In the genomic region with DNA sequence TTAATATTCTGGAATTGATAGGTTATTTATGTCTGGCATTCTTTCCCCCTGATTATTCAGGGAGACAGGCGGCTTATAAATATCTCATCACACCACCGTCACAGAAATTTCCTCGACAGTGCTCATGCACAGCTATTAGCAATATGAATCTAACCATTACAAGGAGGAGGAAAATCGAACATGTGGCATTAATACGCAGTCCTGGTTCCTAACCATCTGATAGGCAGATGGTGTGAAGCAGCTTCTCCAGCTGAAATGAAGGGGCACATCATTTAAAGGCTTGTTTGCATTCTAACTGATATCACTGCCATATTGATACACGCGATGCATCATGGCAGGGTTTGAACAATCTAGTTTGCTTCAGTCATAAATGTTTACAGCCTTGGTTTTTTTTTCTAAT, we compare ENCODE assay signal across 18 mouse cellular contexts.
DNase-seq lines count a peak whose midpoint lies in the region; ATAC-seq and TF ChIP-seq lines count a peak whose summit lies in the region.
"Had no signal": no experiment of that assay in that cellular context is flagged by ENCODE, and none has a peak within 500 bp of the region (broad histone marks: within the 10 kb centered on the region; RNA-seq: fewer than 3 reads in every experiment).

No protein-coding gene starts in this region.

- no peaks in the 10 kb centered on the region for H3K27me3 ChIP-seq in hindbrain, embryonic 11.5 days (ENCODE audit: control insufficient read depth, insufficient read depth, low read length)
- no peaks in the 10 kb centered on the region for H3K27me3 ChIP-seq in hindbrain, embryonic 10.5 days (ENCODE audit: insufficient read depth, poor library complexity, severe bottlenecking)
- no peaks in the 10 kb centered on the region for H3K27me3 ChIP-seq in hindbrain, postnatal 0 days (ENCODE audit: insufficient read depth, low read length)
- no peaks in the 10 kb centered on the region for H3K27me3 ChIP-seq in thymus, adult 2 months (ENCODE audit: control insufficient read depth, insufficient read depth, low read length)
- H3K27me3 ChIP-seq: forebrain, embryonic 15.5 days; heart, embryonic 15.5 days; limb, embryonic 13.5 days; liver, embryonic 15.5 days had no signal

- peaks cover 3% of the 10 kb centered on the region; the same call in 1 of the 2 replicates for H3K4me1 ChIP-seq in hindbrain, embryonic 11.5 days (replicated peaks; ENCODE audit: control insufficient read depth, insufficient read depth, low read length)
- peaks cover 27% of the 10 kb centered on the region for H3K4me1 ChIP-seq in hindbrain, embryonic 10.5 days (replicated peaks)
- H3K4me1 ChIP-seq in hindbrain, postnatal 0 days (ENCODE audit: insufficient read depth, low read length): no peaks in the 10 kb centered on the region
- H3K4me1 ChIP-seq in thymus, adult 2 months (replicated peaks; ENCODE audit: control insufficient read depth, insufficient read depth, low read length): no peaks in the 10 kb centered on the region
- H3K4me1 ChIP-seq: heart, embryonic 15.5 days; liver, embryonic 15.5 days had no signal

- WGBS in hindbrain, embryonic 11.5 days: 57% methylated on average over 7 of the region's 7 CpGs
- WGBS in hindbrain, embryonic 10.5 days: 82% methylated on average over 7 of the region's 7 CpGs
- 47% methylated on average over 7 of the region's 7 CpGs for WGBS in hindbrain, postnatal 0 days
- WGBS in thymus, adult 2 months: 95% methylated on average over 7 of the region's 7 CpGs

- TF ChIP-seq CTCF in hindbrain, postnatal 0 days (IDR thresholded peaks at IDR 0.05; ENCODE audit: low read depth): no peak
- no peak for TF ChIP-seq CTCF in thymus, adult 2 months (IDR thresholded peaks at IDR 0.05; ENCODE audit: borderline replicate concordance, control insufficient read depth, extremely low read depth, insufficient read depth, low read length, poor library complexity)

- no peaks in the 10 kb centered on the region for H3K9me3 ChIP-seq in hindbrain, embryonic 11.5 days (ENCODE audit: control insufficient read depth, low read length)
- H3K9me3 ChIP-seq in hindbrain, embryonic 10.5 days: no peaks in the 10 kb centered on the region
- no peaks in the 10 kb centered on the region for H3K9me3 ChIP-seq in hindbrain, postnatal 0 days (ENCODE audit: low read length)
- H3K9me3 ChIP-seq: forebrain, embryonic 15.5 days; heart, embryonic 15.5 days; limb, embryonic 13.5 days; liver, embryonic 15.5 days had no signal

- 0 out of 2 replicates have a peak overlapping the region, but pooled peaks have one; percentile 30 for H3K27ac ChIP-seq in hindbrain, embryonic 11.5 days (ENCODE audit: low read depth, low read length)
- no peak overlapping the region for H3K27ac ChIP-seq in hindbrain, embryonic 10.5 days
- no peak overlapping the region for H3K27ac ChIP-seq in hindbrain, postnatal 0 days
- H3K27ac ChIP-seq in thymus, adult 2 months (ENCODE audit: control insufficient read depth, insufficient read depth, low read length): no peak overlapping the region
- H3K27ac ChIP-seq: forebrain, embryonic 15.5 days; heart, embryonic 15.5 days; limb, embryonic 13.5 days; liver, embryonic 15.5 days had no signal

- no peak overlapping the region for H3K9ac ChIP-seq in hindbrain, embryonic 11.5 days (ENCODE audit: low read depth, low read length)
- H3K9ac ChIP-seq in hindbrain, postnatal 0 days (replicated peaks; ENCODE audit: low read length): no peak overlapping the region
- H3K9ac ChIP-seq: forebrain, embryonic 15.5 days; heart, embryonic 15.5 days; limb, embryonic 13.5 days; liver, embryonic 15.5 days had no signal

- H3K4me2 ChIP-seq in hindbrain, embryonic 11.5 days (replicated peaks; ENCODE audit: low read depth, low read length): no peak overlapping the region
- no peak overlapping the region for H3K4me2 ChIP-seq in hindbrain, postnatal 0 days (ENCODE audit: low read depth, low read length)
- H3K4me2 ChIP-seq: forebrain, embryonic 15.5 days; heart, embryonic 15.5 days; limb, embryonic 13.5 days; liver, embryonic 15.5 days had no signal

- H3K4me3 ChIP-seq in hindbrain, embryonic 11.5 days (ENCODE audit: low read depth, low read length): no peak overlapping the region
- H3K4me3 ChIP-seq in hindbrain, embryonic 10.5 days: no peak overlapping the region
- H3K4me3 ChIP-seq in hindbrain, postnatal 0 days (ENCODE audit: low read length): no peak overlapping the region
- H3K4me3 ChIP-seq in thymus, adult 2 months (ENCODE audit: control insufficient read depth, insufficient read depth, low read length): no peak overlapping the region
- H3K4me3 ChIP-seq: forebrain, embryonic 15.5 days; heart, embryonic 15.5 days; limb, embryonic 13.5 days; liver, embryonic 15.5 days had no signal

- no peaks in the 10 kb centered on the region for H3K36me3 ChIP-seq in hindbrain, embryonic 11.5 days (ENCODE audit: control insufficient read depth, insufficient read depth, low read length)
- no peaks in the 10 kb centered on the region for H3K36me3 ChIP-seq in hindbrain, embryonic 10.5 days
- no peaks in the 10 kb centered on the region for H3K36me3 ChIP-seq in hindbrain, postnatal 0 days (ENCODE audit: insufficient read depth, low read length)
- no peaks in the 10 kb centered on the region for H3K36me3 ChIP-seq in thymus, adult 2 months (ENCODE audit: control insufficient read depth, insufficient read depth, low read length)
- H3K36me3 ChIP-seq: forebrain, embryonic 15.5 days; heart, embryonic 15.5 days; limb, embryonic 13.5 days; liver, embryonic 15.5 days had no signal

- DNase-seq in hindbrain, embryonic 11.5 days (ENCODE audit: low spot score): peak; percentile 28
- no peak for DNase-seq in hindbrain, embryonic 10.5 days (ENCODE audit: low spot score)
- DNase-seq in retina, embryonic 14.5 days (ENCODE audit: low spot score): peak; percentile 54
- no peak for DNase-seq in retina, postnatal 1 day
- peak; percentile 34 for DNase-seq in hindbrain, postnatal 0 days (ENCODE audit: low spot score)
- DNase-seq in thymus, postnatal 14 days: no peak
- no peak for DNase-seq in thymus, adult 2 months
- DNase-seq: cerebellum, adult 2 months; gastrocnemius, postnatal 36 days; kidney, postnatal 36 days; right cerebral cortex, postnatal 25 days had no signal

- 0 out of 2 replicates have a peak, but pooled peaks have one; percentile 28 for ATAC-seq in hindbrain, embryonic 11.5 days (ENCODE audit: low FRiP score)
- no peak for ATAC-seq in hindbrain, postnatal 0 days
- ATAC-seq: intestine, embryonic 16.5 days; lung, postnatal 0 days; midbrain, embryonic 16.5 days had no signal

- no peak for TF ChIP-seq POLR2A in thymus, adult 2 months (IDR thresholded peaks at IDR 0.05; ENCODE audit: control insufficient read depth, extremely low read depth, insufficient read depth, low read length, poor library complexity)

Comparison
In these comparisons a context has a peak if more than half of its experiments do, and no peak if none do; other contexts are left out.
1. DNase-seq: peak in hindbrain, embryonic 11.5 days (single experiment), retina, embryonic 14.5 days (single experiment) and hindbrain, postnatal 0 days (single experiment); none in hindbrain, embryonic 10.5 days (single experiment), retina, postnatal 1 day (single experiment), thymus, postnatal 14 days (single experiment) and thymus, adult 2 months (single experiment).